Mouse (Mus musculus) mouse trophoblast stem cell (cell line): ENCODE data around the gene Fam129c.

Experiments
- in situ Hi-C, 2 experiments: fragments of 300-500 bp; cut with MseI, MboI; formaldehyde crosslinking; loops; 2 replicates in 1 of 2; 3 replicates in 1 of 2; pipeline ENCODE4 v1.15.1; 2025

Fam129c gene

DNA sequence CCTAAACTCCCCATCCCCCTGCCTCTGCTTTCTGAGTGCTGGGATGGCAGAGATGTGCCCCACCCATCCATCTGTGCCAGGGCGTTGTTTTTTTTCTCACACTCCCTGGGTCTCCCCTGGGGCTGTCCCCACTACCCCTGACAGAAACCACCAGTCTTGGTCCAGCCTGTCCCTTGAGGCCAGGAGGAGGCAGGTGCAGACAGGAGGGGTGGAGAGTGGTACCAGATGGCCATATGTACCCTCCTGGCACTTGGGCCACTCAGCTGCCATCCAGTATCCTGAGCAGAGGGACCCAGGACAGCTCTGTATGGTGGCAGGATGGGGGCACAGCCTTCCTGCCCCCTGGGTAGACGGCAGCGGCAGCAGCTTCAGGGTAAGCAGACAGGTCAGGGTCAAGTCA is at the start of gene Fam129c:
Fam129c (plus strand) TSS at position 198 of the 400 bp plus-strand sequence.
- in situ Hi-C loops: loop anchor here in 1 of 2 experiments (5.0 kb wide), 1 partner anchor 35 kb away; no protein-coding TSS in a partner anchor

DNA sequence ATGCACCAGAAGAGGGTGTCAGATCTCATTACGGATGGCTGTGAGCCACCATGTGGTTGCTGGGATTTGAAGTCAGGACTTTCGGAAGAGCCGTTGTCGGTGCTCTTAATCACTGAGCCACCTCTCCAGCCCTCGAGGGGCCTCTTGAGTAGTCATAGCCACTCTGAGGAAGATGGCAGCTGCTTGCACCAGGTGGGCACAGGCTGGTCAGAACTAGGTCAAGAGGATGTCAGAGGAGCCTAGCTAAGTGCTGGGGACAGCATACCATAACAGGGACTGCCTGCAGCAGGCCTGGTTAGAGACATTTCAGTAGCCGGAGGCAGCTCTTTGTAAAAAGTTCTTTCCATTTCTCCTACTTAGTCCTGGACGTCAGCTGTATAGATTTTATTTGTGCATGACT is 46.7 kb upstream of the Fam129c start:
- in situ Hi-C loops: no loop called here

DNA sequence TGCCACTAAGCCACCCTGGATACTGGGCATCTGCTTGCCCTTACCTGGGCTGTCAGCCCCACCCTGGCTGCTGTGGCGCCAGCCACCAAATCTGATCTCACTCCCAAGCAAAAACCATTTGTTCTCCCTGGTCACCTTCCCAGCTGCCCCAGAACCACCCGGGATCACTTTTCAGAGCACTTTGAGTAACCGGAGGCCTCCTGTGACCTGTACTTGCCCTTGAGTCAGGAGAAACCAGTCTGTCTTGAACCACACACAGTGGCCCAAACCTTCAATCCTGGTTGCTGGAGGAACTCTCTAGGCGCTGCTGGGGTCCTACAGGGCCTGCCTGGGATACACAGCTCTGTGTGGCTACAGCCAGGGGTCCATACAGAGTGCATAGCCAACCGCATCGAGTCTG is 44.7 kb upstream of the Fam129c start:
- in situ Hi-C loops: no loop called here

DNA sequence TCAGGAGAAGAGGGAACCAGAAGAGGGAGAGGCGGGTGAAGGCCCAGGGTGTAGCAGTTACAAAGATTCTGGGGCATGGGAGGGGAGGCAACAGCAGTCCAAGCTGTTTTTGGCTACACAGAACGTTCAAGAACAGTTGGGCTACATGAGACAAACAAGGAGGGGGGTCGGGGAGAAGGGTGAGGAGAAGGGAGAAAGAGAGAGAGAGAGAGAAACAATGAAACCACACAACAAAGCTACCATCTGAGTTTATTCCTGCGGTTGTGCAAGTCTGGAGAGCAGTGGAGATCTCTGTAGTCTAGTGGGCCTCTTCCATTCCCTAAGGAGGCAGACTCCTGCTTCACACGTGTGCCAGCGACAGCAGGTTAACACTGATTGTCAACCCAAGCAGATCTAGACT is 43.4 kb upstream of the Fam129c start:
- in situ Hi-C loops: no loop called here

DNA sequence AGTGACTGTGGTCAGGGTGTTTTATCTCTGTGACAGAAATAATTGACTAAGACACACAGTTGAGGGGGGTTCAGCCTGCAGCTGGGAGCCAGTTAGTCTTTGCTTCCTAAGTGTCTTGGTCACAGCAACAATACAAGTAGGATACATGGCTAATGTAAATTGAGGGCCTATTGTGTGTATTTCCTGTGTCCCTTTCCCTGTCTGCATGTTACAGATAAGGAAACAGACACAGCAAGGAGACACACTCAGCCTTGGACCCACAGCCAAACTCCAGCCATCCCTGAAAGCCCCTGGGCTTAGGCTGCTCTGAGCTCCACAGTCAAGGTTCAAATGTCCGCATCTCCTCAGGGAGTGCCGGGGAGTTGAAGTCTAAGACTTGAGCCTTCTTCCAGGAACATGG is 42.8 kb upstream of the Fam129c start:
- in situ Hi-C loops: no loop called here

DNA sequence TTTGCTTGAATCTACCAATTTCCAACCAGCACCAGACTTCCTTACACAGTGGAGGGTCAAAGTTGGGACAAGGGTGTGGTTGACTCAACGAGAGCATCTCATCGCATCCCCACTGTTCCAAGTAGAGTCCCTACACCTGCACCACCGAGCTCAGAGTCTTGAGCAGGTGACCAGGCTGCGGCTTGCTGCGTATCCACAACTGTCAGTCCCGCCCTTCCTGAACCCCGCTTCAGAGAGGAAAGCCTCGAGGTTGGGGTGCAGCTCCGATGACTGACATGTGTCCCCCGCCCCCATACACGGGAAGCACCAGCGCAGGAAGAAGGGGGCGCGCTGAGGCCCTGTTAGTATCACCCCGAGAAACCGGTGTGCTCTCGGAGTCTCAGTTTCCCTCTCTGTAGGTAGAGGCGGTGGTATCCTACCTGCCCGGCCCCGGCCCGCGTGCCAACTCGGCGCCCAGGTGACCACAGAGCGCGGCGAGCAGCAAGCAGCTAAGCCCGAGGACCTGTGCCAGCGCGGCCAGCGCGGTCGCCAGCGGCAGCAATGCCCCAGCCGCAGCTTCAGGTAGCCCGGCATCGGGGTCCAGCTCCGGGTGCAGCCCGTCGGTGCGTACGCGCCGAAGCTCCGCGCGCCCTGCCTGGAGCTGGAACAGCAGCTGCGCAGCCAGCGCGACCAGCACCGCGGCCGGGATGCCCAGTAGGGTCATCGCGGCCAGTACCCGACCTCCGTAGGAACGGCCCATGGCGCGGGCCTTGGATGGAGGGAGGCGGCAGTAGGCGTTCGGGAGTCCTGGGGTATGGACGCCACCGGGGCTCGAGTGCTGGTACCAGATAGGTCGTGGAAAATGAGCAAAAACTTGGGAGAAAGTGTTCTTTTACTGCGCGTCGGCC is 39.1 kb upstream of the Fam129c start, which contains the start of gene Tmem221:
Tmem221 (minus strand) TSS at position 801 of the 887 bp plus-strand sequence.
- in situ Hi-C loops: no loop called here

DNA sequence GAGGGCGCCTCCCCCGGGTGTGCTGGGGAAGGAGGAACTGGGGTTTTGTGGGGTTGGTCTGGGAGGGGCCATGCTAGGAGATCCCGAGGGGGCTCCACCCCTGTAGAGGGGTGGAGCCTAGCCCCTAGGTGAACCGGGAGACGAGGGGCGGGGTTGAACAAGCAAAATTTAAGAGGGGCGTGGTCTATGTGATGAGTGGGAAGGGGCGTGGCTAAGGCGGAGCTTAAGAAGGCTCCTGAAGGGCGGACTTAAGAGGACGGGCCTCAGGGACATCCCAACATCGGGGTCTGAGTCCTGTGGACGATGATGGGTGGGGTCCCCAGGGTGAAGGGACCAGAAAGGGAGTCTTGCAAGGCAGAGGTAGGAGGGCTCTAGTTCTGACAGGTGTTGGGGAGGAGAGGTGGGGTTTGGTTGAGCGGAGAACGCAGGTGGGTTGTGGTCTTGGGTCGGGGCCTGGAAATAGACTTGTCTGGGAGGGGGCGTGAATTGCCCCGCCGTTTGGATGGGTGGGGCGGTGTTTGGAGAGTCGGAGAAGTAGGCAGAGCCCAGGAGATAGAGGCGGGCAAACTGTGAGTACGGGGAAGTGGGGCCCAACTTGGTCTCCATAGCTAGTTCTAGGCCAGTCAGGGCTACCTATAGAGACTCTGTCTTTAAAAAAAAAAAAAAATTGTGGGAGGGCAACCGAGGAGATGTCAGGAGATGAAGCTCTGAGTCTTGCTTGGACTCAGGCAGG is 38.3 kb upstream of the Fam129c start:
- in situ Hi-C loops: no loop called here

DNA sequence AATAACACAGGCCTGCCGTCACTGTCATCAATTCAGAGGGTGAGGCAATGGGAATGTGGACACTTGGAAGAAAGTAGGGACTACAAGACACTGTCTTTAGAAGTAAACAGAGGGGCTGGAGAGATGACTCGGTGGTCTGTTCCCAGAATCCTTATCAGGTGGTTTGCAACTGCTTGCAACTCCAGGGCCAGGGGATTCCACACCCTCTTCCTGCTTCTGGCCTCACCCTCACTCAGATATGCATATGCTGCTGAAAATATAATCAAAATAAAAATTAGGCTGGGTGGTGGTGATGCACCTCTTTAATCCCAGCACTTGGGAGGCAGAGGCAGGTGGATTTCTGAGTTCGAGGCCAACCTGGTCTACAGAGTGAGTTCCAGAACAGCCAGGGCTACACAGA is 37.4 kb upstream of the Fam129c start:
- in situ Hi-C loops: loop anchor here (5.0 to 10.0 kb wide), 3 partner anchors 37 to 105 kb away; partner anchors contain the start of gene Fam129c (in 1 of the 2)

DNA sequence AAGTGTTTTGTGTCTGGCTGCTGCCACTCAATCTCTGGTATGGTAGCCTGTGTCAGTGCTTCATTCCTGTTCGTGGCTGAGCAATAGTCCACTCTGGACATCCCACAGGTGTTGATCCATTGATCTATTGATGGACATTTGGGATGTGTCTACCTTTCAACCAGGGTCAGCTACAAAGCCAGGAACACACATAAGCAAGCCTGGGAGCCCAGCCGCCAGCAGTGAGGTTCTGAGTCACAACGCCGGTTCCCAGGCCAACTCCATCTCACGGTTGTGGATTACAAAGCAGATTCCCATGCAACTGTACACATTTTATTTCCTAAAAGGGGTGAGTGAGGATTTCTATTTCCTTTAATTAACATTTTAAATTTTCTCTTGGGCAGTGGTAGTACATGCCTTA is 36.7 kb upstream of the Fam129c start:
- in situ Hi-C loops: loop anchor here (5.0 to 10.0 kb wide), 3 partner anchors 37 to 104 kb away; partner anchors contain the start of gene Fam129c (in 1 of the 2)

DNA sequence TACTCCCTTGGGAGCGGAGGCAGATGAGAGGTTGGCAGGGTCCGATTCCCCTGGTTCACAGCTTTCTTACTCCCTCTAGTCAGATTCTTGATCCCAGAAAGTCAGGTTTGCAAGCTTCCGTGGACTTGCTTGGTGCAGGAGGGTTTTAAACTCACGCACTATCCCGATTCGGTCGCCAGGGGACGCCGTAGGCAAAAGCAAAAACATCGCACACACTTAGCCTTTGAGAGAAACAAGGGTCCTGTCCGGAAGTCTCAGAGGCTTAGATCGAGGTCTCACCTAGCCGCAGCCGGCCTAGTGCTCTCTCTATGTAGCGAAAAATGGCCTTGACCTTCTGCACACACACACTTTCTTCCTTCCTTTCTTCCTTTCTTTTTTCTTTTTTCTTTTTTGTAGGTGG is 36.0 kb upstream of the Fam129c start:
- in situ Hi-C loops: loop anchor here (5.0 to 10.0 kb wide), 3 partner anchors 36 to 103 kb away; partner anchors contain the start of gene Fam129c (in 1 of the 2)

DNA sequence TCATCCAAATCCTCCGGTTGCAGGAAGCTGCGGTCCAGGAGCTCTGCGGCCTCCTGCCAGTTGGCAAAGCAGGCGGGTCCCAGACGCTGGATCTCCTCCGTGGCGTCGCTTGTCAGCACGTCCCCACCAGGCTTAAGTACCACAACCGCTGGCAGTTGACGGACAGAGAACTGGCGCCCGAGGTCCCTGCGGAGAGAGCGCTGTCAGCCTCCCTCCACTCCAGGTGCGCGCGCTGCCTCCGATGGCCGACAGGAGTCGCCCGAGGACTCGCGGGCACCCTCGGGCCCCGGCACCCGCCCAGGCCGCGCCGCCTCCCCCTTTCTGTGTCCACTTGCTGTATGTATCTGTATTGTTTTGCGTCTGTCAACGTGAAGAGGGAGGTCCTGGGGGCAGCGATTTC is 34.7 kb upstream of the Fam129c start:
- in situ Hi-C loops: loop anchor here (5.0 to 10.0 kb wide), 3 partner anchors 35 to 102 kb away; partner anchors contain the start of gene Fam129c (in 1 of the 2)

DNA sequence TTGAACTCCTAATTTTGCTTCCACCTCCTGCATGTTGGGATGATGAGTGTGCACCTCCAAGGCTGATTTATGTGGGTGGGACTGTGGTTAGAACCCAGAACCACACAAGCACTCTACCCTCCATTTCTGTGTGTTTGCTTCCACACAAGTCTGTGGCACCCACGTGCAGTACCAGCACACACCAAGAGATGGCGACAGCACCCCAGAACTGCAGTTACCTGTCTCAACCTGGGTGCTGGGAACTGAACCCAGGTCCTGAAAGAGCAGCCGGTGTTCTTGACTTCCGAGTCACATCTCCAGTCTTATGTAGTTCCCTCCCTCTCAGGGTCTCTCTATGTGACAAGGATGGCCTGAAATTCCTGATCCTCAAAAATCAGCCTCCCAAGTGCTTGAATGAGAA is 33.5 kb upstream of the Fam129c start:
- in situ Hi-C loops: loop anchor here (5.0 to 10.0 kb wide), 3 partner anchors 33 to 101 kb away; partner anchors contain the start of gene Fam129c (in 1 of the 2)

DNA sequence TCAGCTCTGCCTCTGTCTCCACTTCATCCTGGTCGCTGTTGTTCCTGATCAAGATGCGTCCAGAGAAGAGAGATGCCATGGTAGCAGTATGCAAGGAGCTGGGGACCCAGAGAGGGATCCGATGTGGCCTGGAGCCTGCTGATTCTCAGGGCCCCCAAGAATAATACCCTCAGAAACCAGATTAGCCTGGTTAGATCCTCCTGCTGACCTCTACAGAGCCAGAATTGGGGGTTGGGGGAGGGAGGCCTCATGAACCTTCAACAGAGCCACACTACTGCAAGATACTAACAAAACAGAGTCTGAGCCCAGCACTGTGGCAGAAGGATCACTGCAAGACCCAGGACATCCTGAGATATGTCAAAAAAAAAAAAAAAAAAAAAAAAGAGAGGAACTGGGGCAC is 30.9 kb upstream of the Fam129c start, which contains the start of gene Nxnl1:
Nxnl1 (minus strand) TSS at position 101 of the 400 bp plus-strand sequence.
- in situ Hi-C loops: loop anchor here (10.0 kb wide), 2 partner anchors 88 to 98 kb away; no protein-coding TSS in a partner anchor

DNA sequence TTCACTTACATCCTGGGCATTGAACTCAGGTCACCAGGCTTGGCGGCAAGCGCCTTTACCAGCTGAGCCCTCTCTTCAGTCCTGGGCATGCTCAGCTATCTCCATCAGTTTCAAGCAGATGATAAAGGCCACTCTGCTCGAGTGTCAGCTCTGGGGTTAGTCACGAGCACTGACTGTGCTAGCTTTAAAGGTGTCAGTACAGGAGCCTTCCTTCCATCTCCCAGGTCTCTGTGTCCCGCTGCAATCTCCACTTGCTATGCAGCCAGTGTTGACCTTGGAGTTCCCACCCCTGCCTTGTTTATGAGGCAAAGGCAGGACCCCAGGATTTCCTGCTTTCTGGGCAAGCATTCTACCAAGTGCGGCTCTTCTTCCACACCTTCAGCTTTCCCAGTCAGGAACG is 29.9 kb upstream of the Fam129c start:
- in situ Hi-C loops: loop anchor here (10.0 kb wide), 2 partner anchors 87 to 97 kb away; no protein-coding TSS in a partner anchor

DNA sequence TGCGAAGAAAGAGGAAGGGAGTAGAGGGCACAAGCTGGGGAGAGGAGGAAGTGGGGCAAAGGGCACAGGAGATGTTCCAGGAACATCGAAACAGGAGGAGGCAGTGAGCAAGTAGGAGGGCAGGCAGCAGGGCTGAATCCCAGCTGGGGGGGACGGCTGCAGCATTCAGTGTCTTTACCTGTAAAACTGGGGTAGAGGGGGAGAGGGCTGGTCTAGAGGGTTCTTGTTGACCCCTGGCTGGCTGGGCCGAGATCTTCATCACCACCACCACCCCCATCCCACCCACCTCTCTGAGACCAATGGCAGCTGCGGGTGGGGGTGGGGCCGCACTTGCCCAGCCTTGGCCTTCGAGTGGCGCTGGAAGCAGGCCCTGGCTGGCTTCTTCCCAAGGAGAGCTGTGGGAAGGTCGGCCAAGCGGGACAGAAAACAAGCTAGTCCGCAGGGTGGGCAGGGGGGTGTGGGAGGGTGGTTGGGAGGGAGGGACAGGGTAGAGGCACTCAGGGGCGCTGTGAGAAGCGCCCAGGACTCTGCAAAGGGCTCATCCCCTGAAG is 29.0 kb upstream of the Fam129c start, which contains the start of gene Slc27a1:
Slc27a1 (plus strand) TSS at position 496 of the 551 bp plus-strand sequence.
- in situ Hi-C loops: loop anchor here (10.0 kb wide), 2 partner anchors 86 to 96 kb away; no protein-coding TSS in a partner anchor

DNA sequence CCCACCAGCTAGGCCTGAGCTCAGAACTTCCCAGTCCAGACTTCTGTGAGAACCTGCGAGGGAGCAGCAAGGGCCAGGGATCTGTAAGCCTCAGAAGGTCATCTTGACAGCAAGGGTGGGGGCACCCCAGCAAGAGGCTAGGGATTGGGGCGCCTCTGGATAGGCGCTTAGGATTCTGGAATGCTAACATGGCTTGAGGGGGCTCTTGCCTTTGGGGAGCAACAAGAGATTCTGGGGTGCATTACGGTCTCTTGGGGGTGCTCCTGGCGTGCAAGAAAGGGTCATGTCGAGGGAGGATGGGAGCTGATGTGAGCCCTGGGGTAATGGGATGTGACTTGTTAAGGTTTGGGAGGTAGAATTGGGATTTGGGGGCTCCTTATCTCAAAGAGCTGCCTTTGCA is 28.5 kb upstream of the Fam129c start:
- in situ Hi-C loops: loop anchor here (10.0 kb wide), 2 partner anchors 86 to 96 kb away; no protein-coding TSS in a partner anchor

DNA sequence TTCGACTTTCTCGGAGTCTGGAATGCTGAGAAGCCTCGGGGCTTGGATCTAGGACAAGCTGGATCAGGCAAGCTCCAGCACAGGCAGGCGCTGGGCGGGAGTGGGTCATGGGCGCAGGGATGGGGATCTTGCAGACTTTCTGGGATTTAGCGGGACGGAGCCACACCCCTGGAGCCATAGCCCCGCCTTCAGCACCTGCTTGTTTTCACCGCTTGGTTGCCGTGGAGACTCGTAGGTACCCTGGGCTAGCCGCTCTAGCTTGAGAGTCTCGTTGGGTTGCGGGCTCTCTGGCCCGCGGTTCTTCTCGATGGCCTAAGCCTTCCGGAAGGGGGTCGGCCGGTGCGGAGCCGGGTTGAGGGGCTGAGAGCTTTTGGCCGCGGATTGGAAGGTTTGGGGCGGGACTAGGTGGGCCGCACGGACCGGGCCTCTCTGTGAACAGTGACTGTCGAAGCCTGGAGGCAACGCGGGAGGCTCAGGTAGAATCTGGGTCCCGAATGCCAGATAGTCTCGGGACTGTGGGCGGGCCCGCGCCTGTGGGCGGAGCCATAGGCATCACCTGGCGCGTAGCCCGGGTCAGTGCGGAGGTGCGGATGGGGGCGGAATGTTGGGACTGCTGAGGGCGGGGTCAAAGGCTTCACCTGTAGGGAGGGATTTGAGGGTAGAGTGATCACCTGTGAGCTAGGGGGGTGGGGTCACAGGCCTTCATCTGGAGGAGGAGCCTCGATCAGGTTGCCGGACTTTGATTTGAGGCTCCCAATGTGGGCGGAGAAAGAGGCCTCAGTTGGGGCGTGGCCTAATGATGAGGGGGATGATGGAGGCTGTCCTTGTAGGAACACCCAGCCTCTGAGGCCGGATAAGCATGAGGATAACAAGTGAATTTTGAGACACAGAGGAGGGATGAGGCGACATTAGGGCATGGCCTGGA is 27.8 kb upstream of the Fam129c start:
- in situ Hi-C loops: loop anchor here (10.0 kb wide), 2 partner anchors 85 to 95 kb away; no protein-coding TSS in a partner anchor

DNA sequence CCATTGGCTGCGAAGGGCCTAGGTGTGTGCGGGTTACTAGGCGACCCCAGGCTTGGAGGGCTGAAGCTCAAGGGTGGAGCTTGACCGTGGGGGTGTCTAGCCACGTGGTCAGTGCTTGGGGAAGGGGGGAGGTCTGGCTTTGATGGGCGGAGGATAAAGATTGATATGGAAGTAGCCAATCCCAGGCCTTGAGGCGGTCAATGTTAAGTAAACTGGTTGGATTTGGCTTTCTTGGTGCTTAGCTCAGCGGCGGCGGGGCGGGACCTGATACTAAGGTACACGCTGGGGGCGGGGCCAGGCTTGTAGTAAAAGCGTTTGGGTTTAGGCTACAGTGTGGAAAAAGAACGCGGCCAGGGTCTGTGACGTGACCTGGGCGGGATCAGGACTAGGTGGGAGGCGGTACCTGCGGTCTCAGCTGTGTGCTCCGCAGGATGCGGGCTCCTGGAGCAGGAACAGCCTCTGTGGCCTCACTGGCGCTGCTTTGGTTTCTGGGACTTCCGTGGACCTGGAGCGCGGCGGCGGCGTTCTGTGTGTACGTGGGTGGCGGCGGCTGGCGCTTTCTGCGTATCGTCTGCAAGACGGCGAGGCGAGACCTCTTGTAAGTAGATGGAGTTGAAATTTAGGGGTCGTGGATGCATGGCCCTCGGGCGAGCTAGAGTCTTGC is 27.0 kb upstream of the Fam129c start:
- in situ Hi-C loops: no loop called here

DNA sequence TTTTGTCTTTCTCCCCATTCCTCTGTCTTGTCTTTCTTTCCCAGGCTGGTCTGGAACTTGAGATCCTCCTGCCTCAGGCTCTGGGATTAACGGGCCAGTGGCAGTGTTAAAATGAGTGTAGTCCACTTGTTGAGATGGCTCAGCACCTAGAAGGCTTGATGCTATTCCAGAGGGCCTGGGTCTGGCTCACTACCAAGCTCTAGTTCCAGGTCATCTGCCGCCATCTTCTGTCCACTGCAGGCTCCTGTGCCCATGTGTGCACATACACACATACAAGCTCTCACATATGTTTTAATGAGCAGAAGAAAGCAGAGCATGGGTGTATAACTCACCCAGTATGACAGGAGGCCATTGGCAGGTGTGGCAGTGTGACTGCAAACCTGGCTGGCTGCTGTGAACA is 25.4 kb upstream of the Fam129c start:
- in situ Hi-C loops: no loop called here
